Mouse (Mus musculus) kidney, adult 2 months (tissue): ENCODE measurements around the gene Prcc. TPM values are rescaled to one million over a fixed set of nuclear protein-coding genes. Genes with fewer than 3 reads are reported as not detected.

Experiments
- DNase-seq: peaks from one replicate; pipeline ENCODE4 v3.0.0; 2021
- H3K27ac ChIP-seq: fragments of 200-500 bp; 2 replicates; pipeline ENCODE4 v1.5.1; 2012; ENCODE audit warnings: low read depth, low read length, control low read depth, inconsistent platforms; ENCODE audit not compliant: insufficient read depth
- H3K27me3 ChIP-seq: fragments of 200-500 bp; replicated peaks from 2 replicates; pipeline ENCODE4 v1.6.1; 2012; ENCODE audit warnings: mild to moderate bottlenecking, moderate library complexity, low read length, inconsistent platforms; ENCODE audit not compliant: control insufficient read depth, insufficient read depth
- H3K36me3 ChIP-seq: fragments of 200-500 bp; 2 replicates; pipeline ENCODE4 v1.6.1; 2012; ENCODE audit warnings: mild to moderate bottlenecking, moderate library complexity, low read length, inconsistent platforms; ENCODE audit not compliant: control insufficient read depth, insufficient read depth
- H3K4me1 ChIP-seq: fragments of 200-500 bp; 2 replicates; pipeline ENCODE4 v1.6.1; 2011; ENCODE audit warnings: low read length; ENCODE audit not compliant: control insufficient read depth, insufficient read depth
- H3K4me3 ChIP-seq: fragments of 200-500 bp; 2 replicates; pipeline ENCODE4 v1.5.1; 2011; ENCODE audit warnings: mild to moderate bottlenecking, low read depth, low read length, control low read depth; ENCODE audit not compliant: insufficient read depth
- CTCF ChIP-seq: fragments of 200-500 bp; conservative IDR thresholded peaks from 2 replicates; pipeline ENCODE4 v1.5.1; 2011; ENCODE audit warnings: low read depth, mild to moderate bottlenecking, control low read depth, low read length, moderate library complexity, mixed read lengths; ENCODE audit not compliant: insufficient read depth, insufficient read length
- POLR2A ChIP-seq: fragments of 200-500 bp; IDR thresholded peaks from one replicate; pipeline ENCODE4 v1.6.1; 2011; ENCODE audit warnings: low read depth, low read length, control low read depth
- WGBS: fragments of 180-500 bp; shearing (Covaris S2); methylation state at CpG from one replicate; pipeline ENCODE4 v1.1.7; 2018; 5-methylcytosine and 5-hydroxymethylcytosine counted together
- polyA plus RNA-seq: library from polyadenylated mRNA; depleted of rRNA; stranded (reverse); fragments of >200 nt; gene quantifications from 2 replicates; pipeline ENCODE4 v1.2.3, GENCODE M21; 2012

The Prcc gene
- polyA plus RNA-seq, 1 experiment, result 36.3 TPM

DNA sequence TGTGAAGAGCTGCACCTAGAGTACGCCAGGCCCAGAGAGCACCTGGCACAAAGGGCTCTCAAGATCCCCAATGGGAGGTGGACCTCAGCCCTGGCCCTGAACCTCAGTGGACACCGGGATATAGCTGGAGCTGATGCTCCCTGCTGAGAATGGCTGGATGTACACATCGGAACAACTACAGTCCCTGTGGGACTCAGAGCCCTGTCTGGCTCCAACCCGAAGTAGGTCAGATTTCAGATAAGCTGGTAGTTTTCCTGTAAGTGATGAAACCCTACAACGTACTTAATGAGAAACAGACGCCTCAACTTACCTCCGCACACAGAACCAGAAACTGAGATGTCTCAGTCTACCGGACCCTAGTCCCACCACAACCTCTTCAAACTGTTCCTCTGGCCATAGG, 27.7 kb downstream of the Prcc start:
- no peak overlapping the region for H3K4me3 ChIP-seq
- no peak overlapping the region for H3K27ac ChIP-seq
- H3K4me1 ChIP-seq, result peaks cover 4% of the 10 kb centered on the region; the same call in 1 of the 2 replicates
- no peak for DNase-seq
- TF ChIP-seq CTCF (no peak), POLR2A (no peak)
- peaks cover 2% of the 10 kb centered on the region for H3K36me3 ChIP-seq
- H3K27me3 ChIP-seq, result no peaks in the 10 kb centered on the region
- 92% methylated on average over 8 of the region's 8 CpGs for WGBS

DNA sequence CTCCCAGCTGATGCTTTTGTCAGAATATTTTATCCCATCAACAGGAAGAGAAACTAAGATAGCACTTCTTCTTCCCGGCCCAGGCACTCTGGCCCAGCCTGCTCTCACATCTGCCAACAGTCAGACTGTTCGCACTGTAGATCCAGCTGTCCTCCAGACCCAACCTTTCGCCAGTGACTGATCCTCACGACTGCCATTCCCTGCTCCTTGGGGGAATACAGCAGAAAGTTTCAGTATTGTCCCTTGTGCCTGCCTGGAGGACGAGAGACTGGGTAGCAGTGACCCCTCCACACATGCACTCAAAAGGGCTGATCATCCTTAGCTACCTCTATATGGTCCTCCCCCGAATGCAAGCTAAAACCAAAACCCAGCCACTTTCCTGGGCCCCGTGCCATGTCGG, 29.5 kb downstream of the Prcc start:
- TF ChIP-seq CTCF (no peak), POLR2A (no peak)
- Histone ChIP-seq H3K27ac (no peak overlapping the region), H3K4me1 (peaks cover 4% of the 10 kb centered on the region; the same call in 1 of the 2 replicates), H3K36me3 (no peaks in the 10 kb centered on the region; the same call in 1 of the 2 replicates), H3K4me3 (no peak overlapping the region), H3K27me3 (no peaks in the 10 kb centered on the region)
- DNase-seq, result no peak
- 85% methylated on average over 8 of the region's 8 CpGs for WGBS

DNA sequence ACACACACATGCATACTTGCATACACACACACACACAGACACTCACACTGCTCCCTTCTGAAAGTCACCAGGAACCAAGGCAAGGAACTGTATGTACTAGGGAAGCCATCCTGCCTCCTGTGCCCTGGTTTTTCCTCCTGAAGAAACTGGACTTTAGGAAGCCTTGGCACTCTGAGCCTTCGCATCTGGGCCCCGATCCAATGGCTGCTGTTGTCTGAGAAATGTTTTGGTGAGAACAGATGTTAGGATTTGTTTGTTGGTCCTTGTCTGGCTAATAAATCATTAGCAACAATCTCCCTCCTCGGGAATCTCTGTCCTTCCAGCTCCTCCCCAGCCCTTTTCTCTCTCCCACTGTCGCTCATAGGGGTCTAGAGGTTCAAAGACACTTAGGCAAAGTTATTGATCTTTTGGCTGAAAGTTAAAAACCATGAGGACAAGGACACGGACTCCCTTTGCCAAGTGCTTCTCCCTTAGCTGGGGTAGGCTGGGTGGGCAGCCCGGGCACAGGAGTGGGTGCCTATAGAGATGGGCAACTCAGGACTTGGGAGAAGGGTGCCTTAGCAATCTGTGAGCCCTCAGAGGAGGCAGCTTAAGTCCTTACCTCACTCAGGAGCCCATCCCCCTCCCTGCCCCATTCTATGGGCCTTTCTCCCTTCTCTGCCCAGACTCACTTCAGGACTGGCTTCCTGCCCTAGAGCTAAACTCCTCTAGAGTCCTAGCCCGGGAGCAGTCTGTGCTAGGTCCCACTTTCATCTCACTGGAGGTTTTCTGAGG, 30.4 kb downstream of the Prcc start:
- peaks cover 4% of the 10 kb centered on the region; the same call in 1 of the 2 replicates for H3K4me1 ChIP-seq
- WGBS, result 36% methylated on average over 7 of the region's 7 CpGs
- peak; percentile 79 for DNase-seq
- no peaks in the 10 kb centered on the region; the same call in 1 of the 2 replicates for H3K36me3 ChIP-seq
- H3K27ac ChIP-seq, result no peak overlapping the region
- no peak for TF ChIP-seq CTCF
- TF ChIP-seq POLR2A, result no peak
- no peaks in the 10 kb centered on the region for H3K27me3 ChIP-seq
- H3K4me3 ChIP-seq, result no peak overlapping the region

DNA sequence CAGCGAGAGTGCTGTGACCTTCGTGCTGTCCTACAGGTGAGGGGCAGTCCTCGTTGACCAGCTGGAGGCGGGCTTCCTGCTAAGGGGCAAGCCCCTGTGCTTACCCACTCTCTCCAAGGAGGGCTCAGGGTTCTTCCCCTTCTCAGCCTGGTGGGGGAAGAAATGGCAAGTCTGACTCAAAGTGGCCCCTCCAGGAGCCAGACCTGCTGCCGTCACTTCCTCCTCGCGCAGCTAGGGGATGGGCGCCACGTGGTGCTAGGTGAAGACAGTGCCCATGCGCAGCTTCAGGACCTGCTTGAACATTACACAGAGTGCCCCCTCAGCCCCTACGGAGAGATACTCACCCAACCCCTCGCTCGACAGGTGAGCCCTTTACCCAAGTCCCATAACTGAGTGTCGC, 36.3 kb downstream of the Prcc start:
- H3K27me3 ChIP-seq, result no peaks in the 10 kb centered on the region
- H3K36me3 ChIP-seq, result no peaks in the 10 kb centered on the region
- DNase-seq, result no peak
- WGBS, result 78% methylated on average over 14 of the region's 14 CpGs
- TF ChIP-seq CTCF (no peak), POLR2A (no peak)
- H3K4me3 ChIP-seq, result no peak overlapping the region
- H3K27ac ChIP-seq, result no peak overlapping the region
- no peaks in the 10 kb centered on the region for H3K4me1 ChIP-seq

DNA sequence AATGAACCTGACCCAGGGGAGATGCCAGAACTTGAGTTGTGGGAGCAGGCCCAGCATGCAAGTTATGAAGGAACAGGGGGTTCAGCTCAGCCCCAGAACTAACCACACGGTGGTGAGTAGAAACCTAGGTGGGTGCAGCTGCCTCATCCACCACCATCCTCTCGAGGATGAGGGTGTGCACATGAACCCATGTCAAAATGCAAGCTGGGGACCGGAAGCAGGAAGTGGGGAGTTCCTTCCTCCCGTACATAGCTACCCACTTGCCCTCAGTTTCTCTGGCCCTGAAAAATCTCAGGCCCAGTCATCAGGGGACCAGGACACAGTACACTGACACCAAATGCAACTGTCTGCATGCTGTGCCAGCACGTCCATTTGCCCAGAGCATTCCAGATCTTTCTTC, 37.7 kb downstream of the Prcc start:
- Histone ChIP-seq H3K4me1 (no peaks in the 10 kb centered on the region), H3K4me3 (no peak overlapping the region), H3K27ac (no peak overlapping the region), H3K27me3 (no peaks in the 10 kb centered on the region), H3K36me3 (no peaks in the 10 kb centered on the region)
- no peak for TF ChIP-seq POLR2A
- no peak for TF ChIP-seq CTCF
- 67% methylated on average over 5 of the region's 5 CpGs for WGBS
- no peak for DNase-seq

DNA sequence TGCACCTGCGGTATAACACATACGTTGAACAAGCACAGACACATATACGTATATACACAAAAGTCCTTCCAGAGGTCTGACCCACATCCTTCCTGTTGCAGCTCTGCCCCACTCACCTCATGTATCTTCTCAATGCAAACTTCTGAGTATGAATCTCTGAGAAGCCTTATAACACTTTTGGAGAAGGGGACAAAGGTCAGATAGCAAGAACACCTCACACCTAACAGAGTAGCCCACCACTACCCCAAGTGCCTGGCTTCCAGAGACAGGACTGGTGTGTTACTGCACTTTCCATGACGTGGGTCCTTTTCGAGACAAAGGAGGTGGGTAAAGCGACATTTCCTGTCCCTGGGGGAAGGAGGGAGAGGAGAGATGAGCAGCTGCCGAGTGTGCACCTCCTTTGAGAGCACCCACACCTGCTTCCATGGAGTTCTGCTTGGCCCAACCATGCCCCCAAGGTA, 38.7 kb downstream of the Prcc start, which contains the start of gene Sh2d2a:
TSS of gene Sh2d2a (plus strand) at position 106 of the 461 bp plus-strand sequence.
- Histone ChIP-seq H3K4me3 (no peak within 1 kb of the TSS), H3K27ac (no peak within 1 kb of the TSS), H3K4me1 (no peaks in the 10 kb centered on the region), H3K36me3 (no peaks in the 10 kb centered on the region), H3K27me3 (no peaks in the 10 kb centered on the region)
- no peak for DNase-seq
- TF ChIP-seq CTCF (no peak), POLR2A (no peak)
- 67% methylated on average over 7 of the region's 7 CpGs for WGBS

DNA sequence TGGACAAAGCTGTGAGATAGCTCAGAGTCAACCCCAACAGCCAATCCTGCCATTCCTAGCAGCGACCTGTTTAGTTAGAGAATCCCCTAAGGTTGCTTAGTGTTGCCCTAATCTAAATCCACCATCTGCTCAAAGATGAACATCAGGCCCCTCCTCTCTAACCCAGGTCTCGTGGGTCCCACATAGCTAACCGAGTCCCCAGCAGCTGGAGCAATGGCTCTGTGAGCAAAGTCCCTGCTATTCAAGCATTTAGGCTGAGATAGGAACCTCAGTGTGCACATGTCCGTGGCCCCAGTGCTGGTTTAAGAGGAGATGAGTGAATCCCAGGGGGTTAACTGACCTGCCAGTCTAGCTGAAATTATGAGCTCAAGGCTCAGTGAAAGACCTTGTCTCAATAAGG, 39.2 kb downstream of the Prcc start:
- DNase-seq, result no peak
- WGBS, result 72% methylated on average over 4 of the region's 4 CpGs
- Histone ChIP-seq H3K4me1 (no peaks in the 10 kb centered on the region), H3K4me3 (no peak overlapping the region), H3K27me3 (no peaks in the 10 kb centered on the region), H3K36me3 (no peaks in the 10 kb centered on the region), H3K27ac (no peak overlapping the region)
- no peak for TF ChIP-seq POLR2A
- no peak for TF ChIP-seq CTCF

DNA sequence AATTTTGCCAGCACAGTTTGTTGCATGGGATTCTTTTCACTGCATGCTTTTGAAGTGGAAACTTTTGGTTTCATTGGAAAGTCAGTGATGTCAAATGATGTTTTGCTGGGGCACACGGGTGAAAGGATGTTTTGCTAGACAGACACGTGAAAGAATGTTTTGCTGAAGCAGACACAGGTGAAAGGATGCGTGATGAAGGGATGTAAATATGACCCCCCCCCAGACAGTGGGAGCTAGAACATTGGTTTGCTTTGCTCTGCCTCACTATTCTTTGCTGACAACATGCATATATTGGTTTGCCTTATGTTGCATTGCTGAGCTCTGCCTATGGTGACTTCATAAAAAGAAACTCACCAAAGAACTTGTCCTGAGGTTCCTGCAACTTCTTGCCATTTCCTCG, 40.4 kb downstream of the Prcc start:
- H3K27ac ChIP-seq, result no peak overlapping the region
- no peaks in the 10 kb centered on the region for H3K36me3 ChIP-seq
- no peaks in the 10 kb centered on the region for H3K27me3 ChIP-seq
- DNase-seq, result no peak
- no peak for TF ChIP-seq POLR2A
- no peak for TF ChIP-seq CTCF
- no peak overlapping the region for H3K4me3 ChIP-seq
- H3K4me1 ChIP-seq, result no peaks in the 10 kb centered on the region
- WGBS, result 78% methylated on average over 4 of the region's 4 CpGs
